Mouse (Mus musculus) midbrain, embryonic 16.5 days (tissue): ENCODE results near the gene St6galnac3. TPM values are rescaled to one million over a fixed set of nuclear protein-coding genes. Genes with fewer than 3 reads are reported as not detected.
"Not testable (repeated sequence)": the region's sequence is repeated elsewhere in the genome, so short reads cannot be mapped to it uniquely, and the experiment has no call there.

Experiments
- ATAC-seq: fragments of 200-750 bp; cut with Nextera tagmentation; 2 replicates; pipeline ENCODE4 v1.8.0; 2017; ENCODE audit warnings: moderate TSS enrichment
- H3K27ac ChIP-seq: fragments of 300-500 bp; sonication (generic); 2 replicates; pipeline ENCODE4 v1.5.1; 2014; ENCODE audit warnings: mild to moderate bottlenecking, low read length, mixed read lengths
- H3K27me3 ChIP-seq: fragments of 300-500 bp; sonication (generic); 2 replicates; pipeline ENCODE4 v1.6.1; 2014; ENCODE audit warnings: low read depth, low read length, mixed read lengths; ENCODE audit not compliant: control insufficient read depth, insufficient read depth
- H3K36me3 ChIP-seq: fragments of 300-500 bp; sonication (generic); 2 replicates; pipeline ENCODE4 v1.6.1; 2014; ENCODE audit warnings: mild to moderate bottlenecking, low read length, moderate library complexity, mixed read lengths; ENCODE audit not compliant: control insufficient read depth, insufficient read depth
- H3K4me1 ChIP-seq: fragments of 300-500 bp; sonication (generic); 2 replicates; pipeline ENCODE4 v1.6.1; 2014; ENCODE audit warnings: mild to moderate bottlenecking, low read length, mixed read lengths; ENCODE audit not compliant: control insufficient read depth, insufficient read depth
- H3K4me2 ChIP-seq: fragments of 300-500 bp; sonication (generic); 2 replicates; pipeline ENCODE4 v1.6.1; 2014; ENCODE audit warnings: mild to moderate bottlenecking, low read length, mixed read lengths
- H3K4me3 ChIP-seq: fragments of 300-500 bp; sonication (generic); 2 replicates; pipeline ENCODE4 v1.5.1; 2014; ENCODE audit warnings: low read depth, mild to moderate bottlenecking, low read length, moderate library complexity, mixed read lengths
- H3K9ac ChIP-seq: fragments of 300-500 bp; sonication (generic); 2 replicates; pipeline ENCODE4 v1.6.1; 2014; ENCODE audit warnings: low read depth, low read length, mixed read lengths
- H3K9me3 ChIP-seq: fragments of 300-500 bp; sonication (generic); replicated peaks from 2 replicates; pipeline ENCODE4 v1.6.1; 2014; ENCODE audit warnings: mild to moderate bottlenecking, low read length, mixed read lengths; ENCODE audit not compliant: control insufficient read depth, poor library complexity, severe bottlenecking
- WGBS: fragments of 180-500 bp; shearing (Covaris S2); extraction: QIAGEN DNeasy Blood & Tissue Kit; methylation state at CpG from one replicate; pipeline ENCODE4 v1.1.7; 2014; 5-methylcytosine and 5-hydroxymethylcytosine counted together
- polyA plus RNA-seq: library from polyadenylated mRNA; unstranded; fragments of >200 nt; fragmentation: Nextera tagmentation; extraction: Ambion mirVana; gene quantifications from 2 replicates; pipeline ENCODE4 v1.2.1, GENCODE M21; 2015

The St6galnac3 gene
- polyA plus RNA-seq, 1 experiment from 2014 or later = 19.1 TPM

DNA sequence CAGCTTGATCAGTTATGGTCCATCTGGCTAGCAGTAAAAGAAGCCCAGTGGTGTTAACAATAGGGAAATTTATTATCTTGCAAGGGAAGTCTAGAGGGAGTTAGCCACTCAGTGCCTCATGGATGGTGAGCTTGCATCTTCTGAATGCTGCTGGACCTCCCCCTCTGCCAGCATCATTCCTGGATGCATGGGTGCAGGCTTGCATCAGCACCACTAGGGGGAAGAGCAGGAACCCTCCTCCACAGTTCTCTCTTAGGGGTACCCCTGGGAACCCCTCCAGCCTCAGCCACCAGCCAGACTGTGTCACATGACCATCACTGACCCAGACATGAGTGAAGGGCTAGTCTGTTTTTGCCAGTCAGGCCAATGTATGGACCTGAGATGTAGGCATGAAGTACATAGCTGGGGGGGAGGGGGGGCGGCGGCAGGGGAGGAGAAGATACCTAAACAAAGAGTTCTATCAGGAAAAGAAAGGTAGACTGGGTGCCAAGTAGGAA lies 31.6 kb upstream of the St6galnac3 start:
- H3K9ac ChIP-seq = no peak overlapping the region
- no peaks in the 10 kb centered on the region for H3K36me3 ChIP-seq
- H3K27me3 ChIP-seq = no peaks in the 10 kb centered on the region
- no peak overlapping the region for H3K27ac ChIP-seq
- H3K4me1 ChIP-seq = no peaks in the 10 kb centered on the region
- ATAC-seq = no peak
- no peak overlapping the region for H3K4me3 ChIP-seq
- H3K9me3 ChIP-seq = no peaks in the 10 kb centered on the region
- H3K4me2 ChIP-seq = no peak overlapping the region
- 88% methylated on average over 2 of the region's 2 CpGs for WGBS

DNA sequence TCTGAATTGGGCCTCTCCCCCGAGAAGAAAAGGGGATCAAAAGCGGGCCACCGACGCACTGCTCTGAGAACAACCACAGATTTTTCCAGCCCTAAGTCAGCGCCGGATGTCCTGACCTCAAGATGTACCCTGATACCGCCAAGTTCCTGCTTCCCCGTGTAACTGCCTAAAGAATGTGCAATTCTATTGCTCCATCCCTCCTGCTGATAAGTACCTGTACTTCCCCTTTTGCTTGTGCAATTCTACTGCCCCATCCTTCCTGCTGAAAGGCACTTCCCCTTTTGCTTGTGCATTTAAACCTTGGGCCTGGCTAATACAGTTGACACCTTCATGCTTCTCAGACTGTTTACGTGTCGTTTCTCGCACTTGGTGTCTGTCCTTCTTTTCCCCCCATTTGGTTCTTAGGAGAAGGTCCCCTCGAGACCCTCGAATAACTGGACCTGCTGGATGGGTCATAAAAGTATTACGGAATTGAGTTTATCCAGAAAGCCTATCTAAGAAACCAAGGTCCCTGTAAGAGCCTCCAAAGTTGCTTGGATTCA lies 30.9 kb upstream of the St6galnac3 start:
- 87% methylated on average over 14 of the region's 14 CpGs for WGBS

GRCm38 (mm10) chr3:153751435-153751834 lies 26.5 kb upstream of the St6galnac3 start:
- no peak overlapping the region for H3K4me3 ChIP-seq

More for the DNA sequence above, 30.9 kb upstream of the St6galnac3 start:
- H3K4me3 ChIP-seq, H3K9ac ChIP-seq, H3K4me1 ChIP-seq, H3K4me2 ChIP-seq, H3K27me3 ChIP-seq, H3K27ac ChIP-seq, ATAC-seq, H3K9me3 ChIP-seq, H3K36me3 ChIP-seq: not testable (repeated sequence)

GRCm38 (mm10) chr3:153749359-153749758 lies 24.4 kb upstream of the St6galnac3 start:
- H3K27me3 ChIP-seq = no peaks in the 10 kb centered on the region
- H3K36me3 ChIP-seq = no peaks in the 10 kb centered on the region
- no peak for ATAC-seq
- no peaks in the 10 kb centered on the region for H3K4me1 ChIP-seq
- no peak overlapping the region for H3K4me2 ChIP-seq
- H3K4me3 ChIP-seq = no peak overlapping the region
- no peaks in the 10 kb centered on the region for H3K9me3 ChIP-seq
- WGBS = 86% methylated on average over 6 of the region's 6 CpGs
- H3K27ac ChIP-seq = no peak overlapping the region
- H3K9ac ChIP-seq = no peak overlapping the region

More at GRCm38 (mm10) chr3:153751435-153751834, 26.5 kb upstream of the St6galnac3 start:
- H3K4me1 ChIP-seq = no peaks in the 10 kb centered on the region
- H3K27me3 ChIP-seq = no peaks in the 10 kb centered on the region
- no peak for ATAC-seq
- no peaks in the 10 kb centered on the region for H3K9me3 ChIP-seq
- no peak overlapping the region for H3K9ac ChIP-seq
- H3K4me2 ChIP-seq = no peak overlapping the region
- no peaks in the 10 kb centered on the region for H3K36me3 ChIP-seq
- no peak overlapping the region for H3K27ac ChIP-seq
- 58% methylated on average over 1 of the region's 1 CpGs for WGBS

DNA sequence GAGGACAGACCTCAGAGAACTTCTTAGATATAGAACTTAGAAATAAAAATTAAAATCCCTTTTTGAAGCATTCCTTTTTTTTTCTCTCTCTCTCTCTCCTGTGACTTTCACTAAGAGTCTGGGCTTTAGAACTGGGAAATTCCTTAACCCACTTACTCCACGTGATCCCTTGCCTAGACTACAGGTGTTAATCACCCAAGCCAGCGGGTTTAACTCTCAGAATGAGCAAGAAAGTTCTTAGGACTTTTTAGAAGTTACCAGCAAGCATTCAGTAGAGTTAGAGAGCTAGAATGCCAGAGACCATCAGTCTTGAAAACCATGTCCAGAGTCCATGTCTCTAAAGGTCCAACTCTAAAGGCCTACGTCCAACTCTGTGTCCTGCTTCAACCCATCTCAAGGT lies 23.3 kb upstream of the St6galnac3 start:
- H3K4me1 ChIP-seq = no peaks in the 10 kb centered on the region

GRCm38 (mm10) chr3:153745099-153745498 lies 20.1 kb upstream of the St6galnac3 start:
- Histone ChIP-seq H3K4me1 (no peaks in the 10 kb centered on the region), H3K27ac (no peak overlapping the region), H3K4me2 (no peak overlapping the region), H3K9ac (no peak overlapping the region), H3K4me3 (no peak overlapping the region), H3K27me3 (no peaks in the 10 kb centered on the region), H3K36me3 (no peaks in the 10 kb centered on the region), H3K9me3 (no peaks in the 10 kb centered on the region)
- no peak for ATAC-seq
- 65% methylated on average over 3 of the region's 3 CpGs for WGBS

More for the DNA sequence above, 23.3 kb upstream of the St6galnac3 start:
- no peak for ATAC-seq
- Histone ChIP-seq H3K27ac (no peak overlapping the region), H3K36me3 (no peaks in the 10 kb centered on the region), H3K9ac (no peak overlapping the region), H3K4me3 (no peak overlapping the region), H3K9me3 (no peaks in the 10 kb centered on the region), H3K27me3 (no peaks in the 10 kb centered on the region), H3K4me2 (no peak overlapping the region)
- 93% methylated on average over 3 of the region's 3 CpGs for WGBS

DNA sequence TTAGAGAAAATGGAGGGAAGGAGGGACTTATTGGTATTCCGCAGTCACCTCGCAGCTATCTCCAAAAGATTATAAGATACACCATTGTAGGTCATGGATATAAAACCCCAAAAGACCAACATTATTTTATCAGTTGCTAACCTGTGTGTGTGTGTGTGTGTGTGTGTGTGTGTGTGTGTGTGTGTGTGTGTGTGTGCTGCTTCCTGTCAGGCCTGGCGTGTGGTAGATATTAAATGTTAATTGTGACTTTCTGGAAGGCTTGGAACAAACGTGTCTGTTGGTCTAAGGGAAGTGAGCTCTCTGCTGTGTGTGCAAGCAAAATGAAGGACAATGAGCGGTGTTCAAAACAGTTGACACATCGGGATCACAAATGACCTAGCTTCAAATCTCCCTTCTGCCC lies 19.5 kb upstream of the St6galnac3 start:
- WGBS = 82% methylated on average over 6 of the region's 6 CpGs

DNA sequence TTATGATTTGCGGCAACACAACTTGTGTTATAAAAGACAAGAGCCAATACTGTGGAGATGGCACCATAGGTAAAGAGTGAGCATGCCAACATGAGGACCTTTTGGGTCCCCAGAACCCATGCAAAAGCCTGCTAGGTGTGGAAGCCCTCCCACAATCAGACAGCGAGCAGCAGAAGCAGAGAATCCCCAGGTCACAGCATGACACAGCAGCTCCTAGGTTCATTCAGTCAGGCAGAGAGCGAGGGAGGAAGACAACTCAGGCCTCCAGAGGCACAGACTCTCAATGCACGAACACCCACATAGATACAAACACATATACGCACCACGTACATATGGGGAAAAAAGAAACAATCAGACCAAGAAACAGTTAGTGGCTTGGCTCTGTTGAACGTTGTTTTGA lies 16.8 kb upstream of the St6galnac3 start:
- Histone ChIP-seq H3K4me2 (no peak overlapping the region), H3K27ac (no peak overlapping the region), H3K4me3 (no peak overlapping the region), H3K36me3 (no peaks in the 10 kb centered on the region), H3K4me1 (peaks cover 1% of the 10 kb centered on the region; the same call in 1 of the 2 replicates), H3K9me3 (no peaks in the 10 kb centered on the region), H3K27me3 (no peaks in the 10 kb centered on the region), H3K9ac (no peak overlapping the region)
- 91% methylated on average over 7 of the region's 7 CpGs for WGBS
- no peak for ATAC-seq

More for the DNA sequence above, 19.5 kb upstream of the St6galnac3 start:
- Histone ChIP-seq H3K9ac (no peak overlapping the region), H3K9me3 (no peaks in the 10 kb centered on the region), H3K4me3 (no peak overlapping the region), H3K4me1 (no peaks in the 10 kb centered on the region), H3K36me3 (no peaks in the 10 kb centered on the region), H3K27me3 (no peaks in the 10 kb centered on the region), H3K27ac (no peak overlapping the region), H3K4me2 (no peak overlapping the region)
- no peak for ATAC-seq

DNA sequence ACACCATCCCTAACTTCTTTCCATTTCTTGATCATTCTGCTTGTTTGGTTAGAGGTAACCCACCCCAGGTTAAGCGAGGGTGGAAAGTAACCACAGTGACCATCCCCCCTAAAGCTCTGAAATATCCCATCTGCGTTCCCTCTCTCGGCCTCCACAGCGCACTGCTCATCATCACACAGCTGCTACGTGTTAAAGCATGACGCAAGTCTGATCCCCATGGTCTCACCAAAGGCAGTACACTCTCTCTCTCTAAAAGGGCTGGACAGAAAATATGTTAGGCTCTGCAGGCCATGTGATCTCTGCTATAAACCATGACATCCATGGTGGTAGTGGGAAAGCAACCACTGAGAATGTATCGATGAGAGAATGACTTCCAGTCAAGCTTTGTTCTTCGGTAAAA lies 14.4 kb upstream of the St6galnac3 start:
- WGBS = 87% methylated on average over 8 of the region's 8 CpGs
- no peak overlapping the region for H3K27ac ChIP-seq
- no peaks in the 10 kb centered on the region for H3K36me3 ChIP-seq
- no peak for ATAC-seq
- H3K4me1 ChIP-seq = peaks cover 7% of the 10 kb centered on the region; the same call in 1 of the 2 replicates
- no peaks in the 10 kb centered on the region for H3K27me3 ChIP-seq
- H3K9me3 ChIP-seq = no peaks in the 10 kb centered on the region
- H3K9ac ChIP-seq = no peak overlapping the region
- no peak overlapping the region for H3K4me3 ChIP-seq
- H3K4me2 ChIP-seq = no peak overlapping the region
